Mouse (Mus musculus): ENCODE measurements around the gene Frrs1. TPM values are rescaled to one million over a fixed set of nuclear protein-coding genes. Genes with fewer than 3 reads are reported as not detected.

Frrs1 gene
- polyA plus RNA-seq, 1 experiment = 24.8 TPM

DNA sequence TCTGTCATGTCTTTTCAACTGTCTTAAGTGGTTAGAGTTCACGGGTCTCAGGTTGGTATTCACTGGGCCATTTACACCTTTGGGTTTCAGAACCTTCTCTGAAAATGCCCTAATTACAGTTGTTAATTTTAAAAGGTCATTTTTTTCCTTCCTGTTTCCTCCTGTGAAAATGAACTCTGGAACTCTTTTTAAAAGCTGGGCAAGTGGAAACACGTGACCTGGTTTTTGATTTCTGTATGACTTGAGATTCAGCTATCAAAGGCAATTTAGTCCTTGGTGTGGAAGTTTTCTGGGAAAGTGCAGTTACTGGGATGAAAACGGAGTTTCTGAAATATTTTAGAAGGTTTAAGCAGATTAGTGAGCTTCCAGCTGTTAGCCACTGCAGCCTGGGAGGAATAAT, 11.1 kb downstream of the Frrs1 start:
- Histone ChIP-seq H3K27ac (ENCODE audit: control insufficient read depth, insufficient read depth, low read length) (no peak overlapping the region), H3K27me3 (ENCODE audit: control insufficient read depth, insufficient read depth, low read length) (no peaks in the 10 kb centered on the region), H3K36me3 (ENCODE audit: control insufficient read depth, insufficient read depth, low read length) (no peaks in the 10 kb centered on the region), H3K4me3 (ENCODE audit: control insufficient read depth, insufficient read depth, low read length) (no peak overlapping the region), H3K4me1 (replicated peaks; ENCODE audit: control insufficient read depth, insufficient read depth, low read length) (no peaks in the 10 kb centered on the region)
- TF ChIP-seq POLR2A (IDR thresholded peaks at IDR 0.05; ENCODE audit: control insufficient read depth, extremely low read depth, insufficient read depth, low read length, poor library complexity) = no peak
- TF ChIP-seq CTCF (IDR thresholded peaks at IDR 0.05; ENCODE audit: borderline replicate concordance, control insufficient read depth, extremely low read depth, insufficient read depth, low read length, poor library complexity) = no peak
- no peak for DNase-seq
- WGBS = 89% methylated on average over 3 of the region's 3 CpGs

GRCm38 (mm10) chr3:116882221-116882960, 23.1 kb downstream of the Frrs1 start:
- 97% methylated on average over 14 of the region's 14 CpGs for WGBS
- H3K4me3 ChIP-seq (ENCODE audit: control insufficient read depth, insufficient read depth, low read length) = no peak overlapping the region
- no peak for DNase-seq
- H3K36me3 ChIP-seq (ENCODE audit: control insufficient read depth, insufficient read depth, low read length) = peaks cover 19% of the 10 kb centered on the region
- TF ChIP-seq POLR2A (IDR thresholded peaks at IDR 0.05; ENCODE audit: control insufficient read depth, extremely low read depth, insufficient read depth, low read length, poor library complexity) = no peak
- TF ChIP-seq CTCF (IDR thresholded peaks at IDR 0.05; ENCODE audit: borderline replicate concordance, control insufficient read depth, extremely low read depth, insufficient read depth, low read length, poor library complexity) = no peak
- H3K27me3 ChIP-seq (ENCODE audit: control insufficient read depth, insufficient read depth, low read length) = no peaks in the 10 kb centered on the region
- H3K27ac ChIP-seq (ENCODE audit: control insufficient read depth, insufficient read depth, low read length) = no peak overlapping the region
- no peaks in the 10 kb centered on the region for H3K4me1 ChIP-seq (replicated peaks; ENCODE audit: control insufficient read depth, insufficient read depth, low read length)

- Histone ChIP-seq H3K4me1 (replicated peaks; ENCODE audit: control insufficient read depth, insufficient read depth, low read length) (no peaks in the 10 kb centered on the region), H3K4me3 (ENCODE audit: control insufficient read depth, insufficient read depth, low read length) (no peak overlapping the region), H3K36me3 (ENCODE audit: control insufficient read depth, insufficient read depth, low read length) (peaks cover 19% of the 10 kb centered on the region), H3K27ac (ENCODE audit: control insufficient read depth, insufficient read depth, low read length) (no peak overlapping the region), H3K27me3 (ENCODE audit: control insufficient read depth, insufficient read depth, low read length) (no peaks in the 10 kb centered on the region)
- no peak for DNase-seq
- 98% methylated on average over 8 of the region's 8 CpGs for WGBS
- TF ChIP-seq POLR2A (IDR thresholded peaks at IDR 0.05; ENCODE audit: control insufficient read depth, extremely low read depth, insufficient read depth, low read length, poor library complexity) (no peak), CTCF (IDR thresholded peaks at IDR 0.05; ENCODE audit: borderline replicate concordance, control insufficient read depth, extremely low read depth, insufficient read depth, low read length, poor library complexity) (no peak)
These were observed 25.7 kb downstream of the Frrs1 start for GRCm38 (mm10) chr3:116884941-116885340.

DNA sequence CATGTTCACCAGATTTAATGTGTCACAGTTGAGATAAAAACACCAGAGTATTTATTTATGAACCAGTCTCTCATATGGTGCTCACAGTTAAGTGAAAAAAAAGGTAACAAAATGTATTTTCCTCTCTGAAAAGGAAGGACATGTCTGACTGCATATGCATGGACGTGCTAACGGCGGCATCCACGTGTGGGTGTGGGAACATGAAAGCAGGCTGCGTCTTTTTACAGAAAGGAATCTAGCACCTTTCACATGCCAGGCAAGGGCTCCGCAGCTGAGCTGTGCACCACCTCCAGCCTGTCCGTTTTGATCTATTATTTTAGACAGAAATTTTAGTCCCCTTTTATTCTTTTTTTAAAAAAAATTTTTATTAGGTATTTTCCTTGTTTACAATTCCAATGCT, 30.1 kb downstream of the Frrs1 start:
- 96% methylated on average over 7 of the region's 7 CpGs for WGBS
- no peak for DNase-seq

GRCm38 (mm10) chr3:116890576-116890975, 31.3 kb downstream of the Frrs1 start:
- DNase-seq = no peak
- Histone ChIP-seq H3K27me3 (ENCODE audit: control insufficient read depth, insufficient read depth, low read length) (no peaks in the 10 kb centered on the region), H3K4me1 (replicated peaks; ENCODE audit: control insufficient read depth, insufficient read depth, low read length) (no peaks in the 10 kb centered on the region), H3K36me3 (ENCODE audit: control insufficient read depth, insufficient read depth, low read length) (no peaks in the 10 kb centered on the region; the same call in none of the 2 replicates), H3K27ac (ENCODE audit: control insufficient read depth, insufficient read depth, low read length) (no peak overlapping the region), H3K4me3 (ENCODE audit: control insufficient read depth, insufficient read depth, low read length) (no peak overlapping the region)
- WGBS = 100% methylated on average over 4 of the region's 4 CpGs
- TF ChIP-seq POLR2A (IDR thresholded peaks at IDR 0.05; ENCODE audit: control insufficient read depth, extremely low read depth, insufficient read depth, low read length, poor library complexity) (no peak), CTCF (IDR thresholded peaks at IDR 0.05; ENCODE audit: borderline replicate concordance, control insufficient read depth, extremely low read depth, insufficient read depth, low read length, poor library complexity) (no peak)

More for the DNA sequence above, 30.1 kb downstream of the Frrs1 start:
- no peak overlapping the region for H3K27ac ChIP-seq (ENCODE audit: control insufficient read depth, insufficient read depth, low read length)
- peaks cover 7% of the 10 kb centered on the region for H3K36me3 ChIP-seq (ENCODE audit: control insufficient read depth, insufficient read depth, low read length)
- H3K4me1 ChIP-seq (replicated peaks; ENCODE audit: control insufficient read depth, insufficient read depth, low read length) = no peaks in the 10 kb centered on the region
- no peaks in the 10 kb centered on the region for H3K27me3 ChIP-seq (ENCODE audit: control insufficient read depth, insufficient read depth, low read length)
- TF ChIP-seq CTCF (IDR thresholded peaks at IDR 0.05; ENCODE audit: borderline replicate concordance, control insufficient read depth, extremely low read depth, insufficient read depth, low read length, poor library complexity) (no peak), POLR2A (IDR thresholded peaks at IDR 0.05; ENCODE audit: control insufficient read depth, extremely low read depth, insufficient read depth, low read length, poor library complexity) (no peak)
- no peak overlapping the region for H3K4me3 ChIP-seq (ENCODE audit: control insufficient read depth, insufficient read depth, low read length)

DNA sequence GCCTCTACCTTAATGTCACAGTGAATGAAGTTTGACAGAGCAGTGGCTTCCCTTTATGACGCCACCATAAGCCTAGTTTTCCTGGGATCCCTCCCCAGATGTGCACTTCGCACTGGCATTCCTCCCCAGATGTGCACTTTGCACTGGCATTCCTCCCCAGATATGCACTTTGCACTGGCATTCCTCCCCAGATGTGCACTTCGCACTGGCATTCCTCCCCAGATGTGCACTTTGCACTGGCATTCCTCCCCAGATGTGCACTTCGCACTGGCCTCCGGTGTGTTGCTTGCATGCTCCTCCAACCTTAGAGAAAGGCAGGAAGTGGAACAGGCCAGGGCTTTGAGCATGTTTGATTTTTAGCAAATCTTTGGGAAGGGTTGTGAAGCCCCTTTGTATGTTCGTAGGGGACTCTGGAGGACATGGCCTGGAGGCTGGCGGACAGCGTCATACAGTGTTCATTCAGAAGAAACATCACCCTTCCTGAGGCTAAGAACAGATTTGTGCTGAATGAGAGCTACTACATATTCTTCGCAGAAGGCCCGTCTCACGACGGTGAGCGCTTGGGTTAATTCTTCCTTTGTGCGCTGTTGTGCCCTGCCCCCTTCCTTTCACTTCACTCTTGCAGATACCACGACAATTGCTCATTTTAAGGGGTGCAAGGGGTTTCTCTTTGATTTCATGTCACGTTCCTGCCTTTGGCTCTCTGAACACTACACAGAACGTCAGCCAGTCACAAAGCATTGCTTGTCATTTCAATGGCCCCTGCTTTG, 32.4 kb downstream of the Frrs1 start:
- 96% methylated on average over 17 of the region's 17 CpGs for WGBS
- H3K4me1 ChIP-seq (replicated peaks; ENCODE audit: control insufficient read depth, insufficient read depth, low read length) = no peaks in the 10 kb centered on the region
- H3K36me3 ChIP-seq (ENCODE audit: control insufficient read depth, insufficient read depth, low read length) = no peaks in the 10 kb centered on the region; the same call in 1 of the 2 replicates
- no peak overlapping the region for H3K4me3 ChIP-seq (ENCODE audit: control insufficient read depth, insufficient read depth, low read length)
- H3K27me3 ChIP-seq (ENCODE audit: control insufficient read depth, insufficient read depth, low read length) = no peaks in the 10 kb centered on the region
- H3K27ac ChIP-seq (ENCODE audit: control insufficient read depth, insufficient read depth, low read length) = no peak overlapping the region
- no peak for DNase-seq
- TF ChIP-seq POLR2A (IDR thresholded peaks at IDR 0.05; ENCODE audit: control insufficient read depth, extremely low read depth, insufficient read depth, low read length, poor library complexity) (no peak), CTCF (IDR thresholded peaks at IDR 0.05; ENCODE audit: borderline replicate concordance, control insufficient read depth, extremely low read depth, insufficient read depth, low read length, poor library complexity) (no peak)
